Mouse (Mus musculus): Measurements from ENCODE around the gene Lrrc17.
"Not testable (repeated sequence)": the region's sequence is repeated elsewhere in the genome, so short reads cannot be mapped to it uniquely, and the experiment has no call there.

The Lrrc17 gene

DNA sequence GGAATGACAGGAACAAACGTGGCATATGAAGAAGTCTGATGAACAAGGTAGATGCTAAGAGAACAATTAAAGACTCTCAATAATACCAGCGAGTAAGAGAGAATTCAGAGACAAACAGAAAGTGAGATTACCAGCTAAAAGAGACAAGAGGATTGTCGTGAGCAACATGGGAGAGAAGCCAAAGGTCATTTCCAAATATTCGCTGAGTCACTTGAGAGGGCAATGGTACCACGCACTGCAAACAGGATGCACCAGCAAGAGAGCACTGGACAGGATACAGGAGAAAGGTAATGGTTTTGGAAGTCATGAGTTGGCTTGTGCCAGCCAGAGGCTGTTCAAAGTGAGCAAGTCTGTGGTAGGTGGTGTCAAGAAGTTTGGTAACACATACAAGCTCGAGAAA, 62.6 kb downstream of the Lrrc17 start:
- DNase-seq (ENCODE audit: low read depth, low spot score) = no peak

GRCm38 (mm10) chr5:21608311-21609304, 65.2 kb downstream of the Lrrc17 start:
- peak; percentile 32 for DNase-seq (ENCODE audit: low read depth, low spot score)

GRCm38 (mm10) chr5:21610996-21611395, 67.6 kb downstream of the Lrrc17 start:
- DNase-seq (ENCODE audit: low read depth, low spot score) = no peak

- not testable (repeated sequence) for DNase-seq (ENCODE audit: low read depth, low spot score)
Observed at GRCm38 (mm10) chr5:21614299-21614698, 70.9 kb downstream of the Lrrc17 start.

- no peak for DNase-seq (ENCODE audit: low read depth, low spot score)
Observed at GRCm38 (mm10) chr5:21616450-21617009, 73.2 kb downstream of the Lrrc17 start.
